In genomic region chr15:80440195-80440594, GRCm38 (mm10) we compare ENCODE assay signal across 15 mouse cellular contexts.
"Had no signal": no experiment of that assay in that cellular context is flagged by ENCODE, and none has a peak within 500 bp of the region (broad histone marks: within the 10 kb centered on the region; RNA-seq: fewer than 3 reads in every experiment).

No protein-coding gene starts in this region.

- DNase-seq: lung, adult 2 months; lung, postnatal 14 days; lung, postnatal 36 days; right cerebral cortex, postnatal 14 days; thymus, adult 2 months; thymus, postnatal 25 days; thymus, postnatal 4 days had no signal

- H3K9me3 ChIP-seq: lung, embryonic 15.5 days; midbrain, embryonic 13.5 days; midbrain, embryonic 15.5 days; neural tube, embryonic 12.5 days; stomach, embryonic 15.5 days had no signal

- H3K4me1 ChIP-seq: lung, embryonic 15.5 days; stomach, embryonic 15.5 days had no signal

- ATAC-seq: lung, postnatal 0 days; midbrain, embryonic 13.5 days; midbrain, embryonic 15.5 days had no signal

- H3K4me3 ChIP-seq: lung, embryonic 15.5 days; midbrain, embryonic 13.5 days; midbrain, embryonic 15.5 days; neural tube, embryonic 12.5 days; stomach, embryonic 15.5 days had no signal

- H3K36me3 ChIP-seq: lung, embryonic 15.5 days; midbrain, embryonic 13.5 days; midbrain, embryonic 15.5 days; neural tube, embryonic 12.5 days; stomach, embryonic 15.5 days had no signal

- H3K9ac ChIP-seq: lung, embryonic 15.5 days; midbrain, embryonic 13.5 days; midbrain, embryonic 15.5 days; neural tube, embryonic 12.5 days; stomach, embryonic 15.5 days had no signal

- H3K27ac ChIP-seq: lung, embryonic 15.5 days; macrophage; midbrain, embryonic 13.5 days; midbrain, embryonic 15.5 days; neural tube, embryonic 12.5 days; stomach, embryonic 15.5 days; stomach, postnatal 0 days had no signal

- H3K27me3 ChIP-seq: lung, embryonic 15.5 days; midbrain, embryonic 13.5 days; midbrain, embryonic 15.5 days; neural tube, embryonic 12.5 days had no signal
